Mouse (Mus musculus) liver, adult 2 months (tissue): Measurements from ENCODE around the gene Kcng1. TPM values are rescaled to one million over a fixed set of nuclear protein-coding genes. Genes with fewer than 3 reads are reported as not detected.
A peak's percentile ranks its signal among the peaks of the same experiment; 100 is the strongest.

ENCODE experiments used
- DNase-seq: peaks from one replicate; pipeline ENCODE4 v3.0.0-alpha.2; 2011; ENCODE audit warnings: low read depth, low spot score; ENCODE audit errors: extremely low read depth
- H3K27ac ChIP-seq: fragments of 200-500 bp; replicated peaks from 2 replicates; pipeline ENCODE4 v1.5.1; 2012; ENCODE audit warnings: low read depth, mild to moderate bottlenecking, control low read depth, inconsistent platforms, low read length; ENCODE audit not compliant: insufficient read depth
- H3K27me3 ChIP-seq: fragments of 200-500 bp; 2 replicates; pipeline ENCODE4 v1.6.1; 2012; ENCODE audit warnings: mild to moderate bottlenecking, moderate library complexity, low read length, inconsistent platforms; ENCODE audit not compliant: control insufficient read depth, insufficient read depth
- H3K36me3 ChIP-seq: fragments of 200-500 bp; 2 replicates; pipeline ENCODE4 v1.6.1; 2012; ENCODE audit warnings: low read length, inconsistent platforms; ENCODE audit not compliant: control insufficient read depth, insufficient read depth
- H3K4me1 ChIP-seq: fragments of 200-500 bp; 2 replicates; pipeline ENCODE4 v1.6.1; 2011; ENCODE audit warnings: low read length; ENCODE audit not compliant: control insufficient read depth, insufficient read depth
- H3K4me3 ChIP-seq: fragments of 200-500 bp; 2 replicates; pipeline ENCODE4 v1.5.1; 2011; ENCODE audit warnings: low read depth, mild to moderate bottlenecking, control low read depth, low read length, moderate library complexity; ENCODE audit not compliant: insufficient read depth
- H3K79me2 ChIP-seq: fragments of 200-500 bp; 2 replicates; pipeline ENCODE4 v1.6.1; 2012; ENCODE audit warnings: inconsistent platforms, mild to moderate bottlenecking, low read length, moderate library complexity; ENCODE audit not compliant: control insufficient read depth, insufficient read depth
- H3K9ac ChIP-seq: fragments of 200-500 bp; 2 replicates; pipeline ENCODE4 v1.6.1; 2012; ENCODE audit warnings: low read depth, mild to moderate bottlenecking, control low read depth, inconsistent platforms, low read length
- CTCF ChIP-seq: fragments of 200-500 bp; IDR thresholded peaks from 2 replicates; pipeline ENCODE4 v1.5.1; 2011; ENCODE audit warnings: low read depth, low read length, control low read depth
- POLR2A ChIP-seq: fragments of 200-500 bp; IDR thresholded peaks from 2 replicates; pipeline ENCODE4 v1.6.1; 2011; ENCODE audit warnings: low read length, control low read depth; ENCODE audit not compliant: insufficient read depth; ENCODE audit errors: extremely low read depth
- WGBS: fragments of 180-500 bp; shearing (Covaris S2); methylation state at CpG from one replicate; pipeline ENCODE4 v1.1.7; 2018; 5-methylcytosine and 5-hydroxymethylcytosine counted together
- polyA plus RNA-seq: library from polyadenylated mRNA; depleted of rRNA; stranded (reverse); fragments of >200 nt; gene quantifications from 2 replicates; pipeline ENCODE4 v1.2.3, GENCODE M21; 2012
- total RNA-seq: library from RNA; depleted of rRNA; stranded (reverse); fragments of >200 nt; gene quantifications from 2 replicates; pipeline ENCODE4 v1.2.3, GENCODE M21; 2014

Gene Kcng1
- total and polyA plus RNA-seq, 2 experiments, result not detected

DNA sequence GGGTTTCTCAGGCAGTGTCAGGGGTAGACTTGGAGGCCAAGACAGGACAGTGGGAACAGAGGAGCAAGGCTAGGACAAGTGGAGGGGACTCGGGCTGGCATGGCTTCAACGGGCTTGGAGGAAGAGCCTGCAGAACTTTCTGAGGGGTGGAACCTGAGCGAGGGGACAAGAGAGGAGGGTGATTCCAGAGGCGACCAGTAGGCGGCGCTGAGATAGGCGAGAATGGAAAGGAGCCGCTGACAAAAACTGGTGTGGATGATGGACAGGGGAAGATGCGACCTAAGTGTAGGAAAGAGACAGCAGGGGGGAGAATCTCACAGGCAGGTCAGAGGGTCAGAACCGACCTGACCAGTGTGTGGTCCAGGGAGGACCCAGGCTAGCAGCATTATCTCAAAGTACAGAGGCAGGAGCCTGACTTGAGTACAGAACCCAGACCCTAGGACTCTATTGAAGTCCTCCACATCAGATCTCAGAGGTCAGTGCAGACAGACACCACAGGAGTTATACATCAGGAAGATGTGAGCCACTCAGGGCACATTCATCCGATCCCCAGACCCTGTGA is 7.1 kb downstream of the Kcng1 start:
- Histone ChIP-seq H3K9ac (no peak overlapping the region), H3K79me2 (no peaks in the 10 kb centered on the region), H3K4me1 (no peaks in the 10 kb centered on the region), H3K27me3 (0 out of 2 replicates have a peak, but pooled peaks cover 2% of the 10 kb centered on the region), H3K36me3 (no peaks in the 10 kb centered on the region), H3K27ac (no peak overlapping the region), H3K4me3 (no peak overlapping the region)
- DNase-seq, result peak; percentile 10
- WGBS, result 8% methylated on average over 11 of the region's 11 CpGs
- TF ChIP-seq CTCF (peak; percentile 83), POLR2A (no peak)

DNA sequence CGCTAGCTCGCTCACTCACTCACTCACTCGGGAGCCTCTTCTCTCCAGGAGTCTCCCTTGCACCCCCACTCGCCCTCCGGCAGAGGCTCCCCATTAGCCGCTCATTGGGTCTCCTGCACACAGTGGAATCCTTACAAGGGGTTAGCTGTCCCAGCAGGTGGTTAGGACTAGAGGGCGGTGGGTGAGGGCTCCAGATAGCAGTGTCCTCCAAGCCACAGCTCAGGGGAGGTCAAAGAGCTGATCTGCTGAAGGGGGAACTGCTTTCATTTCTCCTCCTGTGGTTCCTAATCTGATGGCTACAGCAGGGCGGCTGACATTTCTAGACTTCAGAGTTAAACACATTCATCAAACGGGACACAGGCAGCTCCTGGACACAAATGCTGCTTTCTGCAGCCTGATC is 8.1 kb downstream of the Kcng1 start:
- WGBS, result 39% methylated on average over 9 of the region's 9 CpGs
- DNase-seq, result no peak
- no peaks in the 10 kb centered on the region for H3K4me1 ChIP-seq
- no peak overlapping the region for H3K4me3 ChIP-seq
- no peak for TF ChIP-seq CTCF
- TF ChIP-seq POLR2A, result no peak
- 0 out of 2 replicates have a peak, but pooled peaks cover 6% of the 10 kb centered on the region for H3K27me3 ChIP-seq
- no peaks in the 10 kb centered on the region for H3K36me3 ChIP-seq
- H3K79me2 ChIP-seq, result no peaks in the 10 kb centered on the region
- no peak overlapping the region for H3K27ac ChIP-seq
- no peak overlapping the region for H3K9ac ChIP-seq

DNA sequence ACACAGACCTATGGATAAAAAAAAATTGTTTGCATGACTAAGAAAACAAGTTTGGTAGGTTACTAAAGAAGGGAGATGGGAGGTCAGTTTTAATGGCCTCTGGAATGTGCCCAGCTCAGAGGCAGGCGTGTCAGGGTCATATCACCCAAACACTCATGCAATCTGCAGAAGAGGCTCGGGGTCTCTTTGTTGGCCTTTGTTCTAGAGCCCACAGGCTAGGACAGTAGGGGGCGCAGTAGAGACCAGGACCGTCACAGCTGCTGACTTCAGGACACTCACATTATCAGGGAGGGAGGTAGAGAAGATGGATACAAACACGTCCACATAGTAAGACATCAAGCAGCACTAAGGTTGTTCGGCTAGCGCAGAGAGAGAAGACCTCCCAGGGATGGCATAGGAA is 13.5 kb downstream of the Kcng1 start:
- no peak overlapping the region for H3K27ac ChIP-seq
- H3K36me3 ChIP-seq, result no peaks in the 10 kb centered on the region
- no peak for DNase-seq
- no peak overlapping the region for H3K9ac ChIP-seq
- no peaks in the 10 kb centered on the region for H3K79me2 ChIP-seq
- H3K4me1 ChIP-seq, result no peaks in the 10 kb centered on the region
- TF ChIP-seq POLR2A (no peak), CTCF (peak; percentile 56)
- 24% methylated on average over 7 of the region's 7 CpGs for WGBS
- 0 out of 2 replicates have a peak, but pooled peaks cover 9% of the 10 kb centered on the region for H3K27me3 ChIP-seq
- H3K4me3 ChIP-seq, result no peak overlapping the region

DNA sequence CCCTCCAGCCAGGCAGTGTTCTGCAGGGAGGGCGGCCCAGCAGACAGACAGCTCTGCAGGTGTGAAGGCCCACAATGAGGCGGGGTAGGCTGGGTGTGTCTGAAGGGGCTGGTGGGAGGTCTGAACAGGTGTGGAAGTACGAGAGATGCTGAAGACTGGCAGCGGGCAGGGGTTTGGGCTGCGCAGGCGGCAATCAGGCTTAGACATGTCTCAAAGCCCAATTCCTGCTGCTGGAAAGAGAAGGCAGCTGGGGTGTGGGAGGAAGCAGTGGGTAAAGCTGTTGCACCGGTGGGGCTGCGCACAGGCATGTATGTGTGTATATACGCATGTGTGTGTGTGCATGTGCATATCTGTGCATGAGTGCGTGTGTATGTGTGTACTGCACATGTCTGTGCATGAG is 20.6 kb downstream of the Kcng1 start:
- Histone ChIP-seq H3K79me2 (no peaks in the 10 kb centered on the region), H3K36me3 (no peaks in the 10 kb centered on the region), H3K9ac (no peak overlapping the region), H3K4me1 (no peaks in the 10 kb centered on the region), H3K4me3 (no peak overlapping the region), H3K27ac (no peak overlapping the region), H3K27me3 (no peaks in the 10 kb centered on the region)
- 89% methylated on average over 10 of the region's 10 CpGs for WGBS
- DNase-seq, result no peak
- TF ChIP-seq POLR2A, result no peak
- TF ChIP-seq CTCF, result no peak

DNA sequence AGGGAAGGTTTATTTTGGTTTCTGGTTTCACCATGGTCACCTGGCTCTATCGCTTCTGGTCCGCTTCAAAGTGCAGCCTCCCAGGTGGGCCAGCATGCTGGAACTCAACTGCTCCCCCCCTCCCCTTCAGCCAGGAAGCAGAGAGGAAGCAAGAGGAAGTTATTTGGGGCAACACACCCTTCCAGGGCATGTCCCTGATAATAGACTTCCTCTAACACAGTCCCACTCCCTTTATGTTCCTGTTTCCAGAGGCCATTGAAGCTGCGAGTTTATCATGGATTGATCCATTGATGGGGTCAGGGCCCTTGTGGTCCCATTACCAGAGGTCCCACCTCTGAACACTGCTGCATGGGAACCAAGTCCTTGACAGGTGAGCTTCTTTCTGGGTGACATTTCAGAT is 21.4 kb downstream of the Kcng1 start:
- Histone ChIP-seq H3K4me1 (no peaks in the 10 kb centered on the region), H3K4me3 (no peak overlapping the region), H3K9ac (no peak overlapping the region), H3K27ac (no peak overlapping the region), H3K27me3 (no peaks in the 10 kb centered on the region), H3K79me2 (no peaks in the 10 kb centered on the region), H3K36me3 (no peaks in the 10 kb centered on the region)
- no peak for DNase-seq
- 75% methylated on average over 3 of the region's 3 CpGs for WGBS
- TF ChIP-seq POLR2A (no peak), CTCF (no peak)

DNA sequence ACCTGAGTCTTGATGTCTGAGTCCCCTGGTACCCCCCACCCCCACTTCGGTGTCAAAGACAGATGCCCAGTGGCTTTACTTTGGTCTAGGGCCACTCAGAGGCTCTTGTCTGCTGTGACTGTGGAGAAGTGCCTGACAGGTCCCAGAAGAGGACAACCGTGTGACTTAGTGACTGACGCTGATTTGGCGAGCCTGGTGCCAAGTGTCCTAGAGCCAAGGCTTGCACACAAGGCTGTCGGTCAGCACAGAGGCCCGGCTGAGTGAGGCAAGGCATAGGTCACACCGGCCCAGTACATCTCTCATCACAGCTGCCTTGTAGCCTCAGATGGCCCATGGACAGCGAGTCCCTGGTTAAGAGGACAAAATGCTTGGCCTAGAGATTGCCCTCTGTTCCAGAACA is 22.5 kb downstream of the Kcng1 start:
- TF ChIP-seq POLR2A, result no peak
- no peak for TF ChIP-seq CTCF
- DNase-seq, result no peak

More for the DNA sequence above, 22.5 kb downstream of the Kcng1 start:
- H3K79me2 ChIP-seq, result no peaks in the 10 kb centered on the region
- no peak overlapping the region for H3K4me3 ChIP-seq
- no peaks in the 10 kb centered on the region for H3K36me3 ChIP-seq
- H3K27ac ChIP-seq, result no peak overlapping the region
- no peaks in the 10 kb centered on the region for H3K27me3 ChIP-seq
- H3K9ac ChIP-seq, result no peak overlapping the region
- H3K4me1 ChIP-seq, result no peaks in the 10 kb centered on the region
- 78% methylated on average over 8 of the region's 8 CpGs for WGBS
